Comparison of ENCODE assay signal across 13 mouse cellular contexts in the genomic region with DNA sequence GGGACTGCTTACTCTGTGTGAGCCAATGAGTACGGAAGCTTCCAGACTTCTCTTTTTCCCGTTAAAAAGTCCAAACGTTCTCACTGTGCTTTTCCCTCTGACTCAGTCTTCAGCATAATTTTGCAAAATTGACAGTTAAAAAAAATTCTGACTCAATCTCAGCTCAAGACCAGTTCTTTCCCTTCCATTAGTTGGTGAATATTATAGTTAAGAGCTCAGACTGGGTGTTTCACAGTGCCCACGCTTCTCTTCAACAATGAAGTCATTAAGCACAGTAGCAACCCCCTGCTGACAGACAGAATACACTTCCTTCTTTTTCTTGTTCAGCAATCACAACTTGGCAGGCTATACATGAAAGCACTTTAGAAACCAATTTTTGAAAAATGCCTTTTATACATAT.
A peak's percentile ranks its signal among the peaks of the same experiment; 100 is the strongest.
DNase-seq lines count a peak whose midpoint lies in the region; ATAC-seq and TF ChIP-seq lines count a peak whose summit lies in the region.
"Had no signal": no experiment of that assay in that cellular context is flagged by ENCODE, and none has a peak within 500 bp of the region (broad histone marks: within the 10 kb centered on the region; RNA-seq: fewer than 3 reads in every experiment).

No protein-coding gene starts in this region.

- intact Hi-C loops in heart, adult 2 months (cut with DNase I): no loop called here
- intact Hi-C loops in gastrocnemius, adult 2 months (cut with DNase I): no loop called here

- H3K36me3 ChIP-seq in forebrain, embryonic 14.5 days (ENCODE audit: control insufficient read depth, insufficient read depth, low read length): no peaks in the 10 kb centered on the region
- H3K36me3 ChIP-seq in forebrain, embryonic 12.5 days (replicated peaks): no peaks in the 10 kb centered on the region
- no peaks in the 10 kb centered on the region for H3K36me3 ChIP-seq in midbrain, postnatal 0 days (ENCODE audit: insufficient read depth, low read length)
- H3K36me3 ChIP-seq in midbrain, embryonic 16.5 days (ENCODE audit: control insufficient read depth, insufficient read depth, low read length): no peaks in the 10 kb centered on the region
- no peaks in the 10 kb centered on the region for H3K36me3 ChIP-seq in forebrain, embryonic 16.5 days (ENCODE audit: control insufficient read depth, insufficient read depth)
- H3K36me3 ChIP-seq in splenic B cell, adult 2 months (ENCODE audit: control insufficient read depth, insufficient read depth, low read length, poor library complexity, severe bottlenecking): no peaks in the 10 kb centered on the region
- no peaks in the 10 kb centered on the region for H3K36me3 ChIP-seq in heart, adult 2 months (ENCODE audit: control insufficient read depth, insufficient read depth, low read length)
- H3K36me3 ChIP-seq: limb, embryonic 10.5 days had no signal

- H3K9ac ChIP-seq in forebrain, embryonic 14.5 days (ENCODE audit: low read length): no peak overlapping the region
- H3K9ac ChIP-seq in forebrain, embryonic 12.5 days: no peak overlapping the region
- H3K9ac ChIP-seq in midbrain, postnatal 0 days (replicated peaks; ENCODE audit: low read length, poor library complexity, severe bottlenecking): no peak overlapping the region
- H3K9ac ChIP-seq in midbrain, embryonic 16.5 days (ENCODE audit: low read depth, low read length): no peak overlapping the region
- H3K9ac ChIP-seq in forebrain, embryonic 16.5 days (replicated peaks; ENCODE audit: low read depth, low read length): no peak overlapping the region
- H3K9ac ChIP-seq in heart, adult 2 months (ENCODE audit: low read depth, low read length): no peak overlapping the region
- H3K9ac ChIP-seq: hindbrain, embryonic 14.5 days had no signal

- no peak for TF ChIP-seq CTCF in midbrain, postnatal 0 days (IDR thresholded peaks at IDR 0.05)
- TF ChIP-seq CTCF in heart, adult 2 months (IDR thresholded peaks at IDR 0.05): no peak
- no peak for TF ChIP-seq CTCF in gastrocnemius, adult 2 months (IDR thresholded peaks at IDR 0.05)

- TF ChIP-seq EP300 in heart, adult 2 months (IDR thresholded peaks at IDR 0.05; ENCODE audit: insufficient read depth, low read depth, low read length): no peak

- H3K4me2 ChIP-seq in forebrain, embryonic 14.5 days (ENCODE audit: low read length): no peak overlapping the region
- H3K4me2 ChIP-seq in forebrain, embryonic 12.5 days: no peak overlapping the region
- no peak overlapping the region for H3K4me2 ChIP-seq in midbrain, postnatal 0 days (ENCODE audit: low read depth, low read length, poor library complexity, severe bottlenecking)
- H3K4me2 ChIP-seq in midbrain, embryonic 16.5 days (ENCODE audit: low read length): no peak overlapping the region
- no peak overlapping the region for H3K4me2 ChIP-seq in forebrain, embryonic 16.5 days (ENCODE audit: low read length)
- H3K4me2 ChIP-seq: hindbrain, embryonic 14.5 days had no signal

- H3K27ac ChIP-seq in forebrain, embryonic 14.5 days (ENCODE audit: low read depth, low read length): no peak overlapping the region
- no peak overlapping the region for H3K27ac ChIP-seq in forebrain, embryonic 12.5 days
- no peak overlapping the region for H3K27ac ChIP-seq in midbrain, postnatal 0 days (ENCODE audit: low read depth, low read length)
- no peak overlapping the region for H3K27ac ChIP-seq in midbrain, embryonic 16.5 days (ENCODE audit: low read length)
- H3K27ac ChIP-seq in forebrain, embryonic 16.5 days (ENCODE audit: low read length): no peak overlapping the region
- no peak overlapping the region for H3K27ac ChIP-seq in heart, adult 2 months
- H3K27ac ChIP-seq in gastrocnemius, adult 2 months: no peak overlapping the region
- H3K27ac ChIP-seq: hindbrain, embryonic 14.5 days; limb, embryonic 10.5 days had no signal

- no peaks in the 10 kb centered on the region for H3K79me2 ChIP-seq in heart, adult 2 months (replicated peaks; ENCODE audit: control insufficient read depth, insufficient read depth, low read length)

- no peak for TF ChIP-seq POLR2A in heart, adult 2 months (IDR thresholded peaks at IDR 0.05; ENCODE audit: insufficient read depth, low read depth, low read length)

- H3K4me3 ChIP-seq in forebrain, embryonic 14.5 days (ENCODE audit: low read depth, low read length): no peak overlapping the region
- no peak overlapping the region for H3K4me3 ChIP-seq in forebrain, embryonic 12.5 days (replicated peaks)
- H3K4me3 ChIP-seq in midbrain, postnatal 0 days (ENCODE audit: low read depth, low read length): no peak overlapping the region
- no peak overlapping the region for H3K4me3 ChIP-seq in midbrain, embryonic 16.5 days (ENCODE audit: low read depth, low read length)
- no peak overlapping the region for H3K4me3 ChIP-seq in forebrain, embryonic 16.5 days (replicated peaks; ENCODE audit: low read length)
- H3K4me3 ChIP-seq in heart, adult 2 months: no peak overlapping the region
- no peak overlapping the region for H3K4me3 ChIP-seq in gastrocnemius, adult 2 months
- H3K4me3 ChIP-seq: limb, embryonic 10.5 days had no signal

- H3K9me3 ChIP-seq in forebrain, embryonic 14.5 days (replicated peaks; ENCODE audit: control insufficient read depth, low read length): no peaks in the 10 kb centered on the region
- no peaks in the 10 kb centered on the region for H3K9me3 ChIP-seq in forebrain, embryonic 12.5 days
- H3K9me3 ChIP-seq in midbrain, postnatal 0 days (ENCODE audit: low read length): no peaks in the 10 kb centered on the region
- H3K9me3 ChIP-seq in midbrain, embryonic 16.5 days (replicated peaks; ENCODE audit: control insufficient read depth, low read length, poor library complexity, severe bottlenecking): no peaks in the 10 kb centered on the region
- H3K9me3 ChIP-seq in forebrain, embryonic 16.5 days (ENCODE audit: control insufficient read depth, low read length): no peaks in the 10 kb centered on the region
- H3K9me3 ChIP-seq: limb, embryonic 10.5 days had no signal

- 58% methylated on average over 4 of the region's 4 CpGs for WGBS in forebrain, embryonic 14.5 days
- 66% methylated on average over 4 of the region's 4 CpGs for WGBS in forebrain, embryonic 12.5 days
- WGBS in midbrain, postnatal 0 days: 60% methylated on average over 4 of the region's 4 CpGs
- WGBS in midbrain, embryonic 16.5 days: 69% methylated on average over 4 of the region's 4 CpGs
- 47% methylated on average over 4 of the region's 4 CpGs for WGBS in forebrain, embryonic 16.5 days
- WGBS in heart, adult 2 months: 71% methylated on average over 4 of the region's 4 CpGs

- no peaks in the 10 kb centered on the region for H3K27me3 ChIP-seq in forebrain, embryonic 14.5 days (replicated peaks; ENCODE audit: control insufficient read depth, insufficient read depth, low read length)
- H3K27me3 ChIP-seq in forebrain, embryonic 12.5 days: no peaks in the 10 kb centered on the region
- H3K27me3 ChIP-seq in midbrain, postnatal 0 days (ENCODE audit: insufficient read depth, low read length): no peaks in the 10 kb centered on the region
- no peaks in the 10 kb centered on the region for H3K27me3 ChIP-seq in midbrain, embryonic 16.5 days (ENCODE audit: control insufficient read depth, insufficient read depth, low read depth, low read length)
- H3K27me3 ChIP-seq in forebrain, embryonic 16.5 days (replicated peaks; ENCODE audit: control insufficient read depth, insufficient read depth, low read length): no peaks in the 10 kb centered on the region
- no peaks in the 10 kb centered on the region for H3K27me3 ChIP-seq in splenic B cell, adult 2 months (ENCODE audit: control insufficient read depth, insufficient read depth, low read length, poor library complexity, severe bottlenecking)
- H3K27me3 ChIP-seq in heart, adult 2 months (ENCODE audit: control insufficient read depth, insufficient read depth, low read length): no peaks in the 10 kb centered on the region

- no peaks in the 10 kb centered on the region for H3K4me1 ChIP-seq in forebrain, embryonic 14.5 days (ENCODE audit: control insufficient read depth, insufficient read depth, low read length)
- no peaks in the 10 kb centered on the region for H3K4me1 ChIP-seq in forebrain, embryonic 12.5 days
- no peaks in the 10 kb centered on the region for H3K4me1 ChIP-seq in midbrain, postnatal 0 days (ENCODE audit: insufficient read depth, low read length)
- no peaks in the 10 kb centered on the region for H3K4me1 ChIP-seq in midbrain, embryonic 16.5 days (ENCODE audit: control insufficient read depth, insufficient read depth, low read length)
- H3K4me1 ChIP-seq in forebrain, embryonic 16.5 days (replicated peaks; ENCODE audit: control insufficient read depth, insufficient read depth, low read length): peaks cover 5% of the 10 kb centered on the region; the same call in 1 of the 2 replicates
- no peaks in the 10 kb centered on the region; the same call in 1 of the 2 replicates for H3K4me1 ChIP-seq in heart, adult 2 months (ENCODE audit: control insufficient read depth, insufficient read depth, low read length)
- H3K4me1 ChIP-seq: limb, embryonic 10.5 days had no signal

- peak; percentile 46 for DNase-seq in forebrain, embryonic 14.5 days (ENCODE audit: low spot score)
- DNase-seq in midbrain, postnatal 0 days (ENCODE audit: low spot score): peak; percentile 21
- peak; percentile 34 for DNase-seq in splenic B cell, adult 2 months (ENCODE audit: low read depth, low spot score)
- DNase-seq in heart, adult 2 months: no peak
- no peak for DNase-seq in gastrocnemius, adult 2 months
- DNase-seq: gastrocnemius, postnatal 14 days; lung, adult 18-20 months; thymus, postnatal 4 days had no signal

- no peak for ATAC-seq in forebrain, embryonic 14.5 days
- ATAC-seq in forebrain, embryonic 12.5 days (ENCODE audit: low FRiP score): no peak
- no peak for ATAC-seq in midbrain, postnatal 0 days (ENCODE audit: low FRiP score)
- no peak for ATAC-seq in midbrain, embryonic 16.5 days
- peak; percentile 29; the same call in 1 of the 2 replicates for ATAC-seq in forebrain, embryonic 16.5 days

Comparison
In these comparisons a context has a peak if more than half of its experiments do, and no peak if none do; other contexts are left out.
1. DNase-seq: peak in forebrain, embryonic 14.5 days (single experiment), midbrain, postnatal 0 days (single experiment) and splenic B cell, adult 2 months (single experiment); none in heart, adult 2 months (0 of 2) and gastrocnemius, adult 2 months (single experiment).